Mouse (Mus musculus) embryonic fibroblast, embryonic 13.5 days (primary cell): ENCODE results near the gene Fam53b.

Experiments
- CTCF ChIP-seq: IDR thresholded peaks from 2 replicates; pipeline ENCODE4 v1.5.1; 2011; ENCODE audit warnings: mild to moderate bottlenecking, control low read depth, low read length, moderate library complexity, borderline replicate concordance; ENCODE audit not compliant: insufficient read depth
- POLR2A ChIP-seq: IDR thresholded peaks from 2 replicates; pipeline ENCODE4 v1.6.1; 2011; ENCODE audit warnings: low read depth, mild to moderate bottlenecking, control low read depth, low read length, moderate library complexity

- TF ChIP-seq POLR2A (no peak), CTCF (no peak)
Observed at GRCm38 (mm10) chr7:132693561-132693960, 120.1 kb downstream of the Fam53b start.
